Mouse (Mus musculus) CH12.LX (cell line): ENCODE data around the gene Slc45a3. TPM values are rescaled to one million over a fixed set of nuclear protein-coding genes. Genes with fewer than 3 reads are reported as not detected.

Experiments used
- DNase-seq: peaks from one replicate; pipeline ENCODE4 v3.0.0-alpha.2; 2013; ENCODE audit errors: extremely low read depth
- H3K27ac ChIP-seq: 2 replicates; pipeline ENCODE4 v1.5.1; 2012; ENCODE audit warnings: low read depth, mild to moderate bottlenecking, control low read depth, moderate library complexity; ENCODE audit not compliant: insufficient read depth
- H3K27me3 ChIP-seq: replicated peaks from 2 replicates; pipeline ENCODE3; 2012; ENCODE audit warnings: inconsistent platforms
- H3K36me3 ChIP-seq, 2 experiments: replicated peaks in 1 of 2; 2 replicates each; pipeline versions ENCODE3 to v1.6.1; 2012; ENCODE audit warnings: inconsistent platforms in 1 of 2, low read length in 1 of 2, mild to moderate bottlenecking in 1 of 2, mixed read lengths in 1 of 2, moderate library complexity in 1 of 2; ENCODE audit not compliant: control insufficient read depth in 1 of 2, insufficient read depth in 1 of 2
- H3K4me1 ChIP-seq, 2 experiments: 2 replicates each; pipeline ENCODE4 v1.6.1; 2012; ENCODE audit warnings: inconsistent platforms in 1 of 2, moderate library complexity in 1 of 2; ENCODE audit not compliant: insufficient read depth in 2 of 2, control insufficient read depth in 1 of 2
- H3K4me2 ChIP-seq: 2 replicates; pipeline ENCODE4 v1.6.1; 2012; ENCODE audit warnings: low read depth, mild to moderate bottlenecking, control low read depth; ENCODE audit not compliant: poor library complexity, insufficient read depth, severe bottlenecking
- H3K4me3 ChIP-seq, 3 experiments: fragments of 150-350 bp in 1 of 3; sonication (generic) in 1 of 3; replicated peaks in 1 of 3; 2 replicates each; pipeline versions ENCODE3 to v1.5.1; 2011 to 2012; ENCODE audit warnings: low read depth in 2 of 3, low read length in 2 of 3, mild to moderate bottlenecking in 2 of 3, moderate library complexity in 2 of 3, control low read depth in 1 of 3, improper control_type of control experiment in 1 of 3, inconsistent platforms in 1 of 3, mixed read lengths in 1 of 3; ENCODE audit not compliant: poor library complexity in 1 of 3
- H3K79me2 ChIP-seq: replicated peaks from 2 replicates; pipeline ENCODE4 v1.6.1; 2012; ENCODE audit warnings: mild to moderate bottlenecking, moderate library complexity; ENCODE audit not compliant: control insufficient read depth, poor library complexity, insufficient read depth, severe bottlenecking; ENCODE audit errors: extremely low read depth
- H3K9ac ChIP-seq: 2 replicates; pipeline ENCODE4 v1.6.1; 2012; ENCODE audit warnings: low read depth, mild to moderate bottlenecking, control low read depth, moderate library complexity; ENCODE audit not compliant: insufficient read depth
- H3K9me3 ChIP-seq: replicated peaks from 2 replicates; pipeline ENCODE3; 2012; ENCODE audit warnings: low read length, inconsistent platforms, mixed read lengths
- CTCF ChIP-seq, 2 experiments: IDR thresholded peaks in 1 of 2; conservative IDR thresholded peaks in 1 of 2; 2 replicates each; pipeline ENCODE4 v1.5.1; 2011 to 2012; ENCODE audit warnings: low read depth in 2 of 2, low read length in 2 of 2, improper control_type of control experiment in 1 of 2, inconsistent platforms in 1 of 2, mild to moderate bottlenecking in 1 of 2, moderate library complexity in 1 of 2
- ELF1 ChIP-seq: IDR thresholded peaks from 2 replicates; pipeline ENCODE4 v1.6.1; 2014; ENCODE audit warnings: low read depth, mild to moderate bottlenecking, inconsistent platforms, low read length, improper control_type of control experiment
- HCFC1 ChIP-seq: IDR thresholded peaks from 2 replicates; pipeline ENCODE4 v1.6.1; 2012; ENCODE audit warnings: low read depth, mild to moderate bottlenecking, inconsistent platforms, low read length, improper control_type of control experiment
- JUND ChIP-seq: conservative IDR thresholded peaks from 2 replicates; pipeline ENCODE4 v1.6.1; 2011; ENCODE audit warnings: low read depth, low read length, improper control_type of control experiment
- MAFK ChIP-seq: IDR thresholded peaks from 2 replicates; pipeline ENCODE4 v1.6.1; 2011; ENCODE audit warnings: low read length, improper control_type of control experiment; ENCODE audit not compliant: insufficient replicate concordance
- MAX ChIP-seq: IDR thresholded peaks from 2 replicates; pipeline ENCODE4 v1.6.1; 2011; ENCODE audit warnings: low read length, improper control_type of control experiment
- MYC ChIP-seq: IDR thresholded peaks from 2 replicates; pipeline ENCODE4 v1.6.1; 2011; ENCODE audit warnings: low read depth, mild to moderate bottlenecking, improper control_type of control experiment, low read length
- POLR2A ChIP-seq: IDR thresholded peaks from 2 replicates; pipeline ENCODE4 v1.6.1; 2011; ENCODE audit warnings: low read depth, mild to moderate bottlenecking, improper control_type of control experiment, low read length
- RAD21 ChIP-seq: IDR thresholded peaks from 2 replicates; pipeline ENCODE4 v1.6.1; 2011; ENCODE audit warnings: low read depth, mild to moderate bottlenecking, low read length, improper control_type of control experiment, moderate library complexity
- SMC3 ChIP-seq: IDR thresholded peaks from 2 replicates; pipeline ENCODE4 v1.6.1; 2011; ENCODE audit warnings: low read depth, low read length, improper control_type of control experiment
- ZMIZ1 ChIP-seq: IDR thresholded peaks from 2 replicates; pipeline ENCODE4 v1.6.1; 2012; ENCODE audit warnings: low read depth, mild to moderate bottlenecking, inconsistent platforms, low read length, improper control_type of control experiment
- ZNF384 ChIP-seq: IDR thresholded peaks from 2 replicates; pipeline ENCODE4 v1.6.1; 2012; ENCODE audit warnings: low read depth, low read length, improper control_type of control experiment, inconsistent platforms
- dilution Hi-C: fragments of 300-500 bp; cut with MboI; formaldehyde crosslinking; loops from 2 replicates; pipeline ENCODE4 v1.14.3; 2020; ENCODE audit warnings: low sequenced_read_pairs; ENCODE audit not compliant: extremely low pct_unique_long_range_greater_than_20kb, extremely low pct_ligation_motif_present
- in situ Hi-C: fragments of 300-500 bp; cut with MboI; formaldehyde crosslinking; loops from 3 replicates; pipeline ENCODE4 v1.14.3; 2019; ENCODE audit warnings: low sequenced_read_pairs, low pct_ligation_motif_present, low pct_unique_long_range_greater_than_20kb, mixed read lengths
- polyA plus RNA-seq: library from polyadenylated mRNA; unstranded; fragments of >175 nt; gene quantifications from 2 replicates; pipeline ENCODE4 v1.2.1, GENCODE M21; 2012; ENCODE audit warnings: low read depth; ENCODE audit not compliant: insufficient read length
- total RNA-seq, 2 experiments: library from RNA; depleted of rRNA; stranded (reverse); fragments of 300-350 nt in 1 of 2; fragments of >200 nt in 1 of 2; gene quantifications; 2 replicates each; pipeline ENCODE4 v1.2.3; 2012 to 2014

Slc45a3 gene
- total and polyA plus RNA-seq, 3 experiments = 0.16 to 0.47 (median 0.20) TPM

DNA sequence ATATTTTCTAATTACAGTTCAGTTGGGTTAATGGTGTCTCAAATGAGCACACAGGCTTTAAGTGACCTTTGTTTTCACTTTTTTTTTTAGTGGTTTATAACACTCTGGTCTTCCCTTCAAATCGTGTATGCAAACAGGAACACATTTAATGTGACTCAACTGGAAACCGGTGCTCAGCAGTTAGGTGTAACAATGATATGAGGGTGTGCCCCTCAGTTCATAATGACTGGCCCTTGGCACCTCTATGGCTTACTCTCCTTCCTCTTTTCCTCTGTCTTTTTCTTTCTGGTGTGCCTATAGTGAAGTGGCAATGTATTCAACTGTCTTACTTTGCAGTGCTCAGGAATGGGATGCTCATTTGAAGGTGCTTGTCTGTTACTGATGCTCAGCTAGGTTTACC, 29.3 kb upstream of the Slc45a3 start:
- peak; percentile 39 for DNase-seq
- in situ Hi-C loops = no loop called here
- H3K9me3 ChIP-seq = no peaks in the 10 kb centered on the region
- no peak for TF ChIP-seq MAX
- no peak for TF ChIP-seq JUND
- TF ChIP-seq ELF1 = no peak
- TF ChIP-seq ZMIZ1 = no peak
- TF ChIP-seq MYC = no peak
- TF ChIP-seq HCFC1 = no peak
- no peak for TF ChIP-seq ZNF384
- TF ChIP-seq, all 38 proteins: peak for 0
- no peaks in the 10 kb centered on the region for H3K79me2 ChIP-seq
- H3K4me3 ChIP-seq = no peak overlapping the region
- dilution Hi-C loops = no loop called here
- no peak overlapping the region for H3K9ac ChIP-seq
- peaks cover 0 to 17% of the 10 kb centered on the region in 2 experiments; a peak in 2 of 4 replicates for H3K4me1 ChIP-seq
- H3K27ac ChIP-seq = peak overlapping the region; percentile 34; the same call in 1 of the 2 replicates
- H3K36me3 ChIP-seq = peaks cover 33 to 87% of the 10 kb centered on the region in 2 experiments
- H3K4me2 ChIP-seq = no peak overlapping the region
- no peaks in the 10 kb centered on the region for H3K27me3 ChIP-seq

DNA sequence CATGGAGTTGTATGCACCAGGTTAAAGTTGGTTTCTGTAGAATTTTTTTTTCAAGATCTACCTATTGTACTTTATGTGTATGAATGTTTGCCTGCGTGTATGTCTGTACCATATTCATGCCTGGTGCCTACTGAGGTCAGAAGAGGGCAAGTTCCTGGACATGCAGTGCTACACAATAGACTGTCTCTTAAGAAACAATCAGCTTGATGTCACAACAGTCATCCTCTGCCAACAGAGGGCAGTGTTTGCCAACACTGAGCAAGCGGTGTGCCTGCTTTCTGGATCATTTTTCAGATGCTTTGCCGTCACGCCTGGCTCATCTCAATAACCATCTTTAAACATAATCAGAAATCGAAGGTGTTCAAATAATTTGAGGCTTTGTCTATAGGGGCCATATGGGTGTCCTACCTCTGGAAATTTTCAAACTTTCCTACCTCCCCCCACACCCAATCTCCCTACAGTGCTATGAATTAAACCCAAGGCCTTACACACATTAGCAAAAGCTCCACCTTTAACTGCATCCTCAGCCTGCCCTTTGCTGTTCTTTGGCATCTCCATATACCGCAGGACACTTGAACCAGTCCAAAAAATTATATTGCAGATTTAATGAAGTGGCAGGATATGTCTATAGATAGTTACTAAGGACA, 25.0 kb upstream of the Slc45a3 start:
- H3K4me3 ChIP-seq = no peak overlapping the region
- TF ChIP-seq CTCF (conservative IDR thresholded peaks at IDR 0.05 in 1 of 2, IDR thresholded peaks at IDR 0.05 in 1 of 2; ENCODE audit: low read depth in 2 of 2, low read length in 2 of 2) (peak; percentile 70 to 82), SMC3 (peak; percentile 75), MAFK (no peak), RAD21 (peak; percentile 74)
- H3K9ac ChIP-seq = no peak overlapping the region
- dilution Hi-C loops = no loop called here
- H3K27ac ChIP-seq = no peak overlapping the region
- peak; percentile 68 for DNase-seq
- H3K79me2 ChIP-seq = no peaks in the 10 kb centered on the region
- no peak overlapping the region for H3K4me2 ChIP-seq
- in situ Hi-C loops = loop anchor here (5.0 kb wide), 1 partner anchor 40 kb away; no protein-coding TSS in a partner anchor
- peaks cover 10 to 61% of the 10 kb centered on the region in 2 experiments for H3K36me3 ChIP-seq
- no peaks in the 10 kb centered on the region for H3K9me3 ChIP-seq
- peaks cover 0 to 19% of the 10 kb centered on the region in 2 experiments; a peak in 2 of 4 replicates for H3K4me1 ChIP-seq
- no peaks in the 10 kb centered on the region for H3K27me3 ChIP-seq

DNA sequence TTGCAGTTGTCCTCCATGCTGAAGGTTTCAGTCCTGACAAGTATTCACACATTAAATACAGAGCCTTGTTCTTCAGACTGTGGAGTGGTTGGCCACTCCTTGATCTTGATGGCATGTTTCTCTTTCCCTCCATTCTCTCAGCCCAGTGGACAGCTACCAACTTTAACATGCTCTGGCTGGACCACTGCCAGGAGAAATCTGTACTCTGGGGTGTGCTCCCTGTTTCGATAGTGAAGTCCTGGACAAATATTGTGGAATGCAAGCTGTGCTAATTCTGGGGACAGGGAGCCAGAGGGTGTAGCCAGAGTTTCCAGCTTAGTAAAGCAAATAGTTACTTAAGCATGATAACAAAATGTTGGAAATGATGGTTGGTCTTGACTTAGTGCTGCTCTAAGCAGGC, 24.0 kb upstream of the Slc45a3 start:
- H3K36me3 ChIP-seq = peaks cover 5 to 51% of the 10 kb centered on the region in 2 experiments
- dilution Hi-C loops = no loop called here
- DNase-seq = no peak

More for the DNA sequence above, 24.0 kb upstream of the Slc45a3 start:
- no peaks in the 10 kb centered on the region for H3K9me3 ChIP-seq
- no peak for TF ChIP-seq POLR2A
- TF ChIP-seq, all 38 proteins: peak for 0
- in situ Hi-C loops = loop anchor here (5.0 kb wide), 1 partner anchor 38 kb away; no protein-coding TSS in a partner anchor
- Histone ChIP-seq H3K4me2 (no peak overlapping the region), H3K4me3 (no peak overlapping the region), H3K4me1 (peaks cover 0 to 10% of the 10 kb centered on the region in 2 experiments; a peak in 1 of 4 replicates), H3K27me3 (no peaks in the 10 kb centered on the region), H3K79me2 (no peaks in the 10 kb centered on the region), H3K9ac (no peak overlapping the region), H3K27ac (no peak overlapping the region)
